Mouse (Mus musculus) embryonic fibroblast, embryonic 13.5 days (primary cell): Measurements from ENCODE around the gene Ankrd11. TPM values are rescaled to one million over a fixed set of nuclear protein-coding genes. Genes with fewer than 3 reads are reported as not detected.
A peak's percentile ranks its signal among the peaks of the same experiment; 100 is the strongest.
"Not testable (repeated sequence)": the region's sequence is repeated elsewhere in the genome, so short reads cannot be mapped to it uniquely, and the experiment has no call there.

Experiments
- H3K27ac ChIP-seq: 2 replicates; pipeline ENCODE4 v1.5.1; 2012; ENCODE audit warnings: low read length, control low read depth, inconsistent platforms; ENCODE audit not compliant: insufficient read depth
- H3K4me1 ChIP-seq: 2 replicates; pipeline ENCODE4 v1.6.1; 2011; ENCODE audit warnings: low read length; ENCODE audit not compliant: control insufficient read depth, insufficient read depth
- H3K4me3 ChIP-seq: 2 replicates; pipeline ENCODE4 v1.5.1; 2011; ENCODE audit warnings: mild to moderate bottlenecking, control low read depth, low read length; ENCODE audit not compliant: insufficient read depth
- CTCF ChIP-seq: IDR thresholded peaks from 2 replicates; pipeline ENCODE4 v1.5.1; 2011; ENCODE audit warnings: mild to moderate bottlenecking, control low read depth, low read length, moderate library complexity, borderline replicate concordance; ENCODE audit not compliant: insufficient read depth
- POLR2A ChIP-seq: IDR thresholded peaks from 2 replicates; pipeline ENCODE4 v1.6.1; 2011; ENCODE audit warnings: low read depth, mild to moderate bottlenecking, control low read depth, low read length, moderate library complexity
- polyA plus RNA-seq: library from polyadenylated mRNA; stranded (reverse); fragments of >200 nt; gene quantifications from 2 replicates; pipeline ENCODE4 v1.2.4, GENCODE M21; 2011; ENCODE audit warnings: low read depth; ENCODE audit not compliant: missing spikeins, insufficient read length

Gene Ankrd11
- polyA plus RNA-seq, 1 experiment, result 83.5 TPM

DNA sequence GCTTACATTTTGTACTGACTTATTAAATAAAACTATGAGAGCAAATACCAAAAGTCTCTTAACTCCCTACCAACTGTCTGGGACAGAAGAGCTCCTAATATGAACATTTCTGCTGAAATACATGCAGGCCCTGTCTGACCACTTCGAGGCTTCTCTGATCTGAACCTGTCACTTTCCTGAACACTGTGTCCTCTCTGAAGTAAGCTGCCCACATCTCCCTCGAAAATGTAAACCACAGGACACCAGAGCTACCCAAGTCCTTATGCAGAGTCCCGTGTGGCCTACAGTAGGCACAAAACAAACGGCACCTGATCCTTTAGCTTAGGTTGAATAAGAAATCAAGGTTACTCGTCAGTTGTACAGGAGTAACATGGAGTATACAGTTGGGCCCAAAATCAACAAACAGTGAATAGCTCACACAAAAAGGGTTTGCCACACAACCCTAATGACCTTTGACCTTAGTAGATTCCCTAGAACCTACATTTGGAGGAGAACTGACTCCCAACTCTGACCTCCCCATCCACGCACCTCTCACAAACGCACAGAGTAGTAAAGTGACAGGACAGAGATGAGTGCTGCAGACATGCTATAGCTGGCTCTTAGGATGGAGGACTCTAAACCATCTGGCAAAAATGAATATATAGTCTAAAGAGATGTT, 10.6 kb downstream of the Ankrd11 start:
- no peak overlapping the region for H3K27ac ChIP-seq
- no peak overlapping the region for H3K4me3 ChIP-seq
- TF ChIP-seq POLR2A, result no peak
- no peak for TF ChIP-seq CTCF
- peaks cover 16% of the 10 kb centered on the region for H3K4me1 ChIP-seq

DNA sequence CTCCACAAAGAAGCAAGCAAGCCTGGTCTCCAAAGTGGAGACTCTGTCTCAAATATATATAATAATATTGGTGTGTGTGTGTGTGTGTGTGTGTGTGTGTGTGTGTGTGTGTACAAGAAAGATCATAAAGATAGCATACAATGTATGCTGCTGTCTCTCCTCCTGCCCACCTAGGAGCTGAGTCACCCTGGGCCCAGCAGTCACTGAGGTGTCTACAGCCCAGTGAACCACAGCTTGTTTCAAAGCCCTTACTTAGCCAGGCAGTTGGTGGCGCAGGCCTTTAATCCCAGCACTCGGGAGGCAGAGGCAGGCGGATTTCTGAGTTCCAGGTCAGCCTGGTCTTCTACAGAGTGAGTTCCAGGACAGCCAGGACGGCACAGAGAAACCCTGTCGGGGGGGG, 12.0 kb downstream of the Ankrd11 start:
- peaks cover 19% of the 10 kb centered on the region for H3K4me1 ChIP-seq
- H3K27ac ChIP-seq, H3K4me3 ChIP-seq: not testable (repeated sequence)

DNA sequence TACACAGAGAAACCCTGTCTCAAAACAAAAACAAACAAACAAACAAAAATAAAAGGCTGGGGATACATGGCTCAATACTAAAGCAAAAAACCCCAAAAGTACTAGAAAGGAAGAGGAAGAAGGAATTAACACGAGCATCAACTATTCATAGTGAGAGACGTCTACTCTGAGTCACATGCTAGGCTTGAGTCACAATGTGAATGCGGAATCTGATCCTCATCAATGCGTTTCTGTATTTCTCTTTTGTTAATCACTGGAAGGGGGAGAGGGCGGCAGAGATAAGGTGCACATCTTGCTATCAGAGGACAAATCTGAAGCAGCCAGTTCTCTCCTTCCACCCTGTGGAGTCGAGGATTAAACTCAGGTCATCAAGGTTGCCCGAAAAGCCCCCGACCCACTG, 14.3 kb downstream of the Ankrd11 start:
- Histone ChIP-seq H3K4me3 (no peak overlapping the region), H3K4me1 (peaks cover 18% of the 10 kb centered on the region), H3K27ac (peak overlapping the region; percentile 38)
- TF ChIP-seq CTCF, result no peak
- no peak for TF ChIP-seq POLR2A

DNA sequence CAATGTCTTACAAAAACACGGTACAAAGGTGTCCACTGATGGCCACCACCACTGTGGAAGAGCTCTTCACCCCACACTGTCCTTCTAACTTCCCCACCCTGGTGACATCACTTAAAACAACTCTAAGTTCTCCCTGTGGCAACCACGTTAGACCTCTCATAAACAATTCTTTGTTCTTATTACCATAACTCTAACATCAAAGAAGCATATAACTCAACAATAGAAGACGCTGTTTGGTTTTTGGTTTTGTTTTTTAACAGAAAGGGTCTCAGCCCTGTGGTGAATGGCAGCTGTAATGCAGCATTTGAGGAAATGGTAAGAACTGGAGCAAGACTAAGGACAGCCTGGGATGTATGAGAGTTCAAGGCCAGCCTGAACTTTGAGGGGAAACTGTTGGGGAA, 16.1 kb downstream of the Ankrd11 start:
- TF ChIP-seq POLR2A, result no peak
- TF ChIP-seq CTCF, result no peak
- Histone ChIP-seq H3K27ac (0 out of 2 replicates have a peak overlapping the region, but pooled peaks have one; percentile 2), H3K4me1 (peaks cover 28% of the 10 kb centered on the region), H3K4me3 (no peak overlapping the region)

DNA sequence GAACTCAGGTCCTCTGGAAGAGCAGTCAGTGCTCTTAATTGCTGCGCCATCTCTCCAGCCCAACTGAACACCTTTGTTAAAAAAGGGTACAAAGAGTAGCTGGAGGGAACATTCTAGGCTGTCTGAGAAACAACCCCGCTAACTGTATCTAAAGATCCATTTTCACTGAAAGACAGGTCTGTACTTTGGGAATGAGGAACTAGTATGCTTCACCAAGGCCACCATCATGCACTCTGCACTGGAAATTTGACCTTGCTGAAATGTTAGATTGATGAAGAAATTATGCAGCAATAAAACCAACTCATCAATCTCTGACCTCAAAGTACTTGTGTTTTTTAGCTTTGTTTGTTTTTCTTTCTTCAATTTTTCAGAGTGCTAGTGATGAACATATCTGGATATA, 17.9 kb downstream of the Ankrd11 start:
- Histone ChIP-seq H3K27ac (no peak overlapping the region), H3K4me3 (no peak overlapping the region), H3K4me1 (peaks cover 31% of the 10 kb centered on the region)
- TF ChIP-seq CTCF, result no peak

DNA sequence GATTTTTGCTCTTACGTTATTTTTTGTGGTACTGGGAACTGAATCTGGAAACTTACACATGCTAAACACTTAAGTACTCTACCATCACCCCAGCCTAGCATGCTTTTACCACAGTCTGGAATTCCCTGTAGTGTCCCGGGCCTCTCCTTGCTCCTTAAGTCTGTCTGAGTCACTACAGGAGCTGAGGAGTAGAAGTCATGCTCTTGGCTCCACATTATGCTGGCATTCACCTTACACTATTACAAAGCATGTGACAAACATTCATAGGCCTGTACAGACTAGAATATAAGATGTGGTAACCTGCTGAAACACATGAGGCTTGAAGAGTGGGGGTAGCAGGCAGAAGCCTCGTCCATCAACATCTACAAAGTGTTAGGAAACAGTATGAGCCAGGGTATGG, 19.4 kb downstream of the Ankrd11 start:
- peak overlapping the region; percentile 79 for H3K27ac ChIP-seq
- peaks cover 23% of the 10 kb centered on the region for H3K4me1 ChIP-seq
- H3K4me3 ChIP-seq, result no peak overlapping the region
- TF ChIP-seq CTCF, result no peak
- TF ChIP-seq POLR2A, result no peak

DNA sequence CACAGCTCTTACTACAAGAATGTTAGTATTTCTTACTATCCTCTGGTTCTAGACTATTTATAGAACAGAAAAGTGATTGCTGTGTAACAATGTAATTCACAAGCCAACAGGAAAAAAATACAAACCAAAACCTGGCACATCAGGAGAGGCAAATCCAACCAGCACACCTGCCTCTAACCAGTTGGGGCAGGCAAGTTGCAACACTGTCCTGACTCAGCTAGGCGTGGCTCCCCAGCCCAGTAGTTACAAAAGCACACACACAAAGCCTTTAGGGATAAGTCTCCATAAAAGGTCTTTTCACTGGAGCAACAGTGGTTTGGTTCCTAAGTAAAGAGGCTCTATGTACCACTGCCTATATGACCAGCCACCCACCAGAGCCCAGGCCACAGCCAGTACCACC, 20.8 kb downstream of the Ankrd11 start:
- TF ChIP-seq POLR2A (no peak), CTCF (no peak)
- H3K27ac ChIP-seq, result peak overlapping the region; percentile 74

DNA sequence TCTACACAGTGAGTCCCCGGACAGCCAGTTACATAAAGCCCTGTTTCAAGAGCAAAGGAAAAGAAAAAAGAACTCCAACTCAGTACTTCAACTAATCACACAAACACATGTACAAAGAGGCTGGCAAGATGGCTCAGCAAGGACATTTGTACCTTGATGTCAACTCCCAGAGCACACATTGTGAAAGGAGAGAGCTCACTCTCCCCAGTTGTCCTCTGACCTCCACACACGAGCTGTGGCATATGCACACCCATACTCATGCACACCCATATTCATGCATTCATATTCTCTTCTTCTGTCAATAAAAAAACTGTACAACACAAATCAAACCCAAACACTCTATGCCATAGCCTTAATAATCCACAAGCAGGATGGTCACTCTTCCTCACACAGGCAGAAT, 21.2 kb downstream of the Ankrd11 start:
- TF ChIP-seq POLR2A (no peak), CTCF (no peak)
- Histone ChIP-seq H3K4me3 (no peak overlapping the region), H3K27ac (peak overlapping the region; percentile 2; the same call in 1 of the 2 replicates), H3K4me1 (peaks cover 25% of the 10 kb centered on the region)

More for the DNA sequence above, 20.8 kb downstream of the Ankrd11 start:
- Histone ChIP-seq H3K4me1 (peaks cover 24% of the 10 kb centered on the region), H3K4me3 (no peak overlapping the region)

DNA sequence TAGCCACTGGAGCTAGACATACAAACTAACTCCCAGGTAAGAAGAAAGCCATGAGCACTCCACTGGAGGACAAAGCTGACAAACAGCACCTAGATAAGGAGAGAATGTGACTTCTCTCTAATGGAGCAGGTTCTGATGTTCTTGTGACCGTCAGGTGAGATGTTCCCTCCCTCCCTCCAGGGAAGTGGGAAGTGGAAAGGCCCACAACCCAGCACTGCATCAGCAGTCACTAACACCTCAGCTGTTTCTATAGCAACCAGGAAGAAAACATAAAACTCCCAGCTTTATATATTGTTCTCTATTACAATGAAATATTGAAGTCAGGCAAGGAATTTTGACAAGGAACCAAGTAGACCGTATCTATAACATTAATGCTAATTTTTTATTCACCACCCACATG, 22.0 kb downstream of the Ankrd11 start:
- Histone ChIP-seq H3K4me3 (no peak overlapping the region), H3K4me1 (peaks cover 24% of the 10 kb centered on the region), H3K27ac (no peak overlapping the region)
- TF ChIP-seq CTCF (no peak), POLR2A (no peak)

DNA sequence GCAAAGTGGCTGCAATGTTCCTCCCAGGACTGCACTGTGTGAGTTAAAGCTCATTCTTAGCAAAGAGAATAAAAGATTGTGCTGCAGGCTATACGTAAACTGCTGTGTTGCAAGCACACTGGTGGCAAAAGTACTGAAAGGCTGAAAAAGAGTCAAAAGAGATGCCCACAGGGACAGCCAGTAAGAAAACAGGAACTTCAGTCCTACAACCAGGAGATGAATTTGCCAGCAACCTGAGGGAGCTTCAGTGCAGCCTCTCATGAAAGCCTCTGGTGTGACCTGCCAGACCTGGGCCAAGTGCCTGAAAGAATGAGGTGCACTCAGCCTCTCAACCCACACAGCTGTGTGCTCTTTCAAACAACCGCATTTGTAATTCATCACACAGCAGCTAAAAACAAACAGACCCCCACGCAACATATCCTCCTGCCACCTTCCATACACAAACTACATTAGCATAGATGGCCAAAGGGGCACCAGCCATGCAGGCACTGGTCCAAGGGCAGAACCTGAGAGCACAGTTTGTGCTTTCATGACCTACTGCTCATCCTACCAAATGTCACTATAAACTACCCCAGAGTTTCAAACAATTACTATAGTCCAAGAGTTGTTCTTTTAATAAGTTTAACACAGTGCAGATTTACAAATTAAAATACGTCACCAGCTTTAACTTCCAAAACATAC, 23.5 kb downstream of the Ankrd11 start:
- H3K27ac ChIP-seq, result no peak overlapping the region
- no peak overlapping the region for H3K4me3 ChIP-seq
- H3K4me1 ChIP-seq, result peaks cover 29% of the 10 kb centered on the region
- TF ChIP-seq CTCF (no peak), POLR2A (no peak)
